Mouse (Mus musculus): Measurements from ENCODE around the gene Zfp609.
"Not testable (repeated sequence)": the region's sequence is repeated elsewhere in the genome, so short reads cannot be mapped to it uniquely, and the experiment has no call there.

The Zfp609 gene

DNA sequence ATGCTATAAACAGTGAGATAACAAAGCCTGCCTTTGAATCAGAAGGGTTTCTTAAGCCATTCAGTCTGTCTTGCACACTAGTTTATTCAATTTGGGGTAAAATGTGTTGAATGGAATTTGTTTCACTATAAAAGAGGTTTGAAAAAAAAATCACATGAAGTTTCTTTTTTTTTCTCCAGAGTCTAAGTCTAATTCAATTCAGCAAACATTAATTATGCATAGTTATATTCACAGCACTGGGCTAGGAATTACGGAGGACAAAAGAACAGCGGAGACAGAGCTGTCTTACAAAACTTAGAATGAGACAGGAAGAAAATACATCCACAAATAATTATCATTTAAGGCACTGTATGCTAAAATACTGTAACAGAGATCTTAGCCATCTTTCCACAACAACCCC is 9.0 kb downstream of the Zfp609 start:
- no peak for DNase-seq (ENCODE audit: low read depth, low spot score)

DNA sequence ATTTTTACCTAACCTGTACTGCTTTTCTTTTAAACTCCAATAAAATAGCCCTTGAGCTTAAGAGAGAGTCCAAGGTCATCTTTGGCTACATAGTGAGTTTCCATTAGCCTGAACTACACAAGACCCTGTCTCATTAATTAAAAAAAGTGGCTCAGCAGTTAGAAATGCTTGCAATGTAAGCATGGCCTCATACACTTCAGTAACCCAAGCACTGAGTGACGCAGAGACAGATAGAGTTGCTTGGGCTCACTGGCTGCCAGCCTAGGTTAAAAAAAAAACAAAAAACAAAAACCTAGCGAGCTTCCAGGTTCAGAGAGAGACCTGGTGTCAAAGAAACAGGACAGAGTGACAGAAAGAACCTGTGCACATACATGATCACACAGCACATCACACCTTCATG is 14.5 kb downstream of the Zfp609 start:
- DNase-seq (ENCODE audit: low read depth, low spot score): no peak

DNA sequence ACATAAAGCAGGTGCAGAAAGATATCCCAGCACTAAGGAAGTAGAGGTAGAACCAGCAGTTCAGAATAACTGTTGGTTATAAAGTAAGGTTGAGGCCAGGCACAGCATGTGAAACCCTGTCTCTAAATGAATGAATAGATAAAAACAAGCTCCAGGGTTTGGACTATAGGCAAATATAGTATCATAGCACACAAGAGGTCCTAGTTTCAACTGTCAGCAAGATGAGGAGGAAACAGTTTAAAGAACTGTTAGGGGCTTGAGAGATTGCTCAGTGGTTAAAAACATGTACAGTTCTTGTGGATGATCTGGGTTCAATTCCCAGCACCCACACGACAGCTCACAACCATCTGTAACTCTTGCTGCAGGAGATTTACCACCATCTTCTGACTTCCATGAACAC is 15.6 kb downstream of the Zfp609 start:
- no peak for DNase-seq (ENCODE audit: low read depth, low spot score)

DNA sequence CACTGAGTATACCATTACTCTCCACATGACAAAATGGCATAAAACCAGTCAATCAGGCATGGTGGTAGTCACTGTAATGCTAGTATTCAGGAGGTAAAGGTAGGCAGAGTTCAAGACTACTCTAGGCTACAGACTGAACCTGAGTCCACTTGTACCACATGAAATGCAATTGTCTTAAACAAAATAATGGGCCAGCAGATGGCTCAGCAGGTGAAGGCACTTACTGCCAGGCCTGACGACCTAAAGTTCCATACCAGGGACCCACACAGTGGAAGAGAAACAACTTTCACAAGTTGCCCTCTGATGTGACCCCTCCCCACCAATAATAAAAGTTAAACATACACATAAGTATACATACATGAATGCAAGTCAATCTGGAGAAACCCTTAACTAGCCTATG is 19.5 kb downstream of the Zfp609 start:
- DNase-seq (ENCODE audit: low read depth, low spot score): no peak

DNA sequence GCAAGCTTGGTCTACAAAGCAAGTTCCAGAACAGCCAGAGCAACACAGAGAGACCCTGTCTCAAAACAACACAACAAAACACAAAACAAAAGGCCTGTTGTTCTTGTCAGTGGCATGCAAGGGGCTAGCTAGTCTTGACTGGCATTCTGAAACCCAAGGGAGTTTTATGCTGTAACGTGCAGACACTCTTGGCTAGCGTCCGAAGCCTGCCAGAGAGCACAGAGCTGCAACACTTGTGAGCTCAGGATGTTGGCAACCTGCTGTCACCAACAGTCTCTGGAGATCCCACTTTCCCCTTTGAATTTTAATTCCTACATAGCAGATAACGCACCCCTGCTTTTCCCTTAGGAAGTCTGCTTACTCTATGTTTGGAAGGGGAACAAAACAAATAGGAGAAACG is 20.1 kb downstream of the Zfp609 start:
- DNase-seq (ENCODE audit: low read depth, low spot score): no peak

- no peak for DNase-seq (ENCODE audit: low read depth, low spot score)
Measured at GRCm38 (mm10) chr9:65799770-65800169, 27.6 kb downstream of the Zfp609 start.

GRCm38 (mm10) chr9:65795651-65796050 is 31.7 kb downstream of the Zfp609 start:
- no peak for DNase-seq (ENCODE audit: low read depth, low spot score)

- no peak for DNase-seq (ENCODE audit: low read depth, low spot score)
Measured at GRCm38 (mm10) chr9:65794313-65794712, 33.1 kb downstream of the Zfp609 start.

DNA sequence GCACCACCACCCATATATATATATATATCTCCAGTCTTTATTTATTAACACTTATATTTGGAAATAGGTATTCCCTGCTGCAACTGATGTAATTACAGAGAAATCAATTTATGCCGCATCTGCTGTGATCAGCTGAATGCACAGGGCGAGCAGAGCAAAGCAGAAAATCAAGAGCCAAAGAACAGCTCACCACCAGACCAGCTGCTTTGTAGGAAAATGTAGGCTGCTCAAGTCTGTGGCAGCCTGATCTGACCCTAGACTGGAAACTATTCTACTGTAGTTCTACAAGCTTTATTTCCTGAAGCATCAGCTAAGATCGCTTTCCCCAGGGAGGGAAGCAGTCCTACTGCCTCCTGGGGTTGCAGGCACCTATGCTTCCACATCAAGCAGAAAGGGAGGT is 33.9 kb downstream of the Zfp609 start:
- DNase-seq (ENCODE audit: low read depth, low spot score): no peak

- DNase-seq (ENCODE audit: low read depth, low spot score): no peak
Measured at GRCm38 (mm10) chr9:65793086-65793485, 34.3 kb downstream of the Zfp609 start.

GRCm38 (mm10) chr9:65791846-65792245 is 35.5 kb downstream of the Zfp609 start:
- DNase-seq (ENCODE audit: low read depth, low spot score): no peak

GRCm38 (mm10) chr9:65791106-65791505 is 36.3 kb downstream of the Zfp609 start:
- no peak for DNase-seq (ENCODE audit: low read depth, low spot score)

GRCm38 (mm10) chr9:65789788-65790187 is 37.6 kb downstream of the Zfp609 start:
- DNase-seq (ENCODE audit: low read depth, low spot score): no peak

DNA sequence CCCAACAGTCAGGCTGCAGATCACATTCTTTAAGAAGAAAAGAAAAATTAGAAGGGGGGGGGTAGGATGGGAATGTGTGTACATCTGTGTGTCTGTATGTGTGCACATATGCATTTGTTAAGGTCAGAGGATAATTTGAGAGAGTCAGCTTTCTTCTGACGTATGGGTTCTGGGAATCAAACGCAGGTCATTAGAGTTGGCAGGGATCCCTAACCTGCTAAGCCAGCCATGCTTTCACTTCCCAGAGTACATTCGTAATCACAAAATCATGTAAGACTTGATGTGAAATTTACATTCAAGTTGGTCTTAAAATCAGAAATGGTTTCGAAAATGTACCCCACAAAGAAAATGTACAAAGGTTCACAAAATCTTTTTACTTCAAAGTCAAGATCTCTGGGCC is 38.8 kb downstream of the Zfp609 start:
- DNase-seq (ENCODE audit: low read depth, low spot score): no peak

GRCm38 (mm10) chr9:65787829-65788344 is 39.5 kb downstream of the Zfp609 start:
- DNase-seq (ENCODE audit: low read depth, low spot score): no peak

DNA sequence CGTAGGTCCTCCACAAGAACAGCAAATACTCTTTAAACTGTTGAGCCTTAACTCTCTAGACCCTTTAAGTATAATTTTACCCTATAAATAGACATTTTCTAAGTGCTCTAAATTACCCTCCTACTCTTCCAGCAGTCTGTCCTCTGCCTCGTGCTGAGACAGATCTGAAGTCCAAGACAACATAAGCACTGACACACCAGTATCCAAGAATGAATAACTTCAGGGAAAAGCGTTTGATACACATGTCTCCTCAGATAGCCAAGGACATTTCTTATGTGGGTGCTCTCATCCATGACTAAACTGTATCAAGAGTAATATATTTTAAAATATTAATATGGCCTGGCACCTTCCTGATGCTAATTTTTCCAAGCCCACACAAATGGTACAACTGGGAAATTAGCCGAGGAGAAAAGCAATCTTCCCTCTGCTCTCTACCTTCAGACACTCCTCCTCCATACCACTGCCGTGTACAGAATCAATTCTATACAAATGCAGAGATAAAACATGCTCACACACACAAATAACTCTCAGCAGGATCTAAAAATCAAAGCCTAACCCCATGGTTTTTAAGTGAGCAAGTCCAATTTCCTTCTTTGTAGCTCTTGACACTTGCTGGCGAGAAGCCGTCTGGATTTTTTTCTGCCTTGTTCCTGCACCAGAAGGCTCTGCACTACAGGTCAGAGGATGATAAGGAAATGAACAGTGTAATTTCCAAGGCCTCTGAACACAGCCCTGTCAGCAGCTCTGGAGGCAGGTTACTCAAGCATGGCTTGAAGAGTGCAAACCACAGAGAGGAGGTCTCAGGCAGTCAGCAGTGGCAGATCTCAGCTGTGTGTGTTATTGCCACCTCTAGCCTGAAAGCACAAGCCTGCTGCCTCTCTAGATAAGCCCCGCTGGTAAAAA is 40.2 kb downstream of the Zfp609 start:
- DNase-seq (ENCODE audit: low read depth, low spot score): no peak

DNA sequence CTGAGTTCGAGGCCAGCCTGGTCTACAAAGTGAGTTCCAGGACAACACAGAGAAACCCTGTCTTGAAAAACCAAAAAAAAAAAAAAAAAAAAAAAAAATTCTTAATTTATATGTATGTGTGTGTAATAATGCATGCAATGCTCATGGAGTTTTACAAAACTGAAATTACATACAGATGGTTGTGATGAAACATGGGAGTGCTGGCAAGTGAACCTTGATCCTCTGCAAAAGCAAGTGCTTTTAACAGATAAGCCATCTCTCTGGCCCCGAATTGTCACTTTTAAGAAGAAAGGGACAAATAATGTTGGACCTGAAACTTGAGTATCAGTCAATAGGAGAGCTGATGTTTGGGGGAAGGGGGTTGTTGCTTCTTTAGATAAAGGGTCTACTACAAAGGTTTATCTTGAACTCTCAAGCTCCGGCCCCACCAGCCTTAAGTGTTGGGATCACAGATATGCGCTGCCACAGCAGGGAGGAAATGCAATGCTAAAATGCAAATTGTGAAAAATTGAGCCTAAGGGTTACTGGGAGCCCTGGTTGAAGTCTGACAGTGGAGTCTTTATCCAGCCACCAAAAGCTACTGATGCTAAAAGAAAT is 41.5 kb downstream of the Zfp609 start:
- DNase-seq (ENCODE audit: low read depth, low spot score): no peak

GRCm38 (mm10) chr9:65779619-65780018 is 47.7 kb downstream of the Zfp609 start:
- DNase-seq (ENCODE audit: low read depth, low spot score): not testable (repeated sequence)

- DNase-seq (ENCODE audit: low read depth, low spot score): no peak
Measured at GRCm38 (mm10) chr9:65776874-65777432, 50.4 kb downstream of the Zfp609 start.

- no peak for DNase-seq (ENCODE audit: low read depth, low spot score)
Measured at GRCm38 (mm10) chr9:65776137-65776872, 51.1 kb downstream of the Zfp609 start.

- no peak for DNase-seq (ENCODE audit: low read depth, low spot score)
Measured at GRCm38 (mm10) chr9:65773783-65774182, 53.6 kb downstream of the Zfp609 start.
